Mouse (Mus musculus): ENCODE measurements around the gene Gm49388.

DNA sequence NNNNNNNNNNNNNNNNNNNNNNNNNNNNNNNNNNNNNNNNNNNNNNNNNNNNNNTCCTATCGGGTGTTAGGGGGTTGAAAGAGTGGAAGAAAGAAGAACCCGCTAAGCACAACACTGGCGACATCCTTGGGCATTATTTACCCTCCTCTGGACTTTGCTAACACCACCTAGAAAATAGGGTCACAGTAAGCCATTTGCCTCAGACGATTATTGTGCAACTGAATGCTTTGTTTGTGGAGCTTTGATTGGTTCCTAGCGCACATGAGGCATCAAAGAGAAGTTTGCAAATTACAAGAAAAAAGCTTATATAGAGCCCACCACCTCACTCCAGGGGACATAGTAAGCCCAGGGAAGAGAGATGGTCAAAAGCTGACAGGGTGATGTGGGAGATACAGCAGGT is 23.4 kb downstream of the Gm49388 start:
- TF ChIP-seq EP300 (IDR thresholded peaks at IDR 0.05; ENCODE audit: low read depth) (no peak), CTCF (IDR thresholded peaks at IDR 0.05; ENCODE audit: low read depth) (no peak)
